Mouse (Mus musculus): ENCODE data around the gene Cirbp.

Gene Cirbp

GRCm38 (mm10) chr10:80211547-80212103 is 45.8 kb downstream of the Cirbp start:
- peak; percentile 60 for DNase-seq (ENCODE audit: low read depth)

GRCm38 (mm10) chr10:80215048-80215772 is 49.4 kb downstream of the Cirbp start:
- DNase-seq (ENCODE audit: low read depth): no peak

- no peak for DNase-seq (ENCODE audit: low read depth)
These were observed 54.9 kb downstream of the Cirbp start for GRCm38 (mm10) chr10:80220676-80221075.

All from 416B (cell line).